ENCODE assay signal across 8 mouse cellular contexts in the genomic region with DNA sequence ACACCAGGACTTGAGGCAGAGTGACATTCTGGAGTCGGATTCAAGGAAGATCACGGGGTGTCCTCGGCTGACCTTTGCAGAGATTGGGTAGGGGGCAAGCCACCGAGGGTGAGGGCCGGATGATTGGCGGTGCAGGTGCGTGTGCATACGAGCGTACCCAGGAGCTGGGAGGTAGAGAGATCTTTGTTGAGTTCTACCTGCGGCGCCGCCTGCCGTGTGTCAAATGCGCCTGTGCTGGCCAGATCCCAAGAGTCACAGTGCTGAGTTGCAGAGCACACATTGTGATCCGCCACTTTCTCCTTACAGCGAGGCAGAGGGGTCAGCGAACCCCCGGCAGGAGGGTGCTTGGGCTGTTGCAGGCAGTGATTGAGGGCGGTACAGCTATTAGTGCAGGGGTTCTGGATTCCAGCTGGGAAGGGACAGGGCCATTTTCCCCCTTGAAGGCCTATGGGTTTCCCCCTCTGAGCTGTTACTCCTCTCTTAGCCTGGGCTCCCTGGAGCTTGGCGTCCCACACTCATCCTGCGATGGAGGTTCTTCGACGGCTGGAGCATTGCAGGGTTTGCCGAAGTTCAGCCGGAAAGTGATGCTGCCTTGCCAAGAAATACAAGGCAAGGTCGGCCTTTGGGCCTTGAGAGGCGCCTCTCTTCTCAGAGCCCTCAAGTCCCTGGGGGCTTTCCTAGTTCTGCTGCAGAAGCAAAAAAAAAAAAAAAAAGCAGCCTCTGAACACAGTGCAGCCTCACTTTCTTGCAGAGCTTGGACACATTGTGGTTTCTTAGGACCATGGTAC. TPM values are rescaled to one million over a fixed set of nuclear protein-coding genes. Genes with fewer than 3 reads are reported as not detected.
DNase-seq lines count a peak whose midpoint lies in the region; ATAC-seq and TF ChIP-seq lines count a peak whose summit lies in the region.

No protein-coding gene starts in this region.

- H3K4me1 ChIP-seq in heart, adult 2 months (ENCODE audit: control insufficient read depth, insufficient read depth, low read length): peaks cover 2% of the 10 kb centered on the region; the same call in 1 of the 2 replicates
- H3K4me1 ChIP-seq in kidney, adult 2 months (ENCODE audit: control insufficient read depth, insufficient read depth, low read length): peaks cover 12% of the 10 kb centered on the region; the same call in 1 of the 2 replicates
- H3K4me1 ChIP-seq in lung, adult 2 months (ENCODE audit: control insufficient read depth, insufficient read depth, low read length): peaks cover 4% of the 10 kb centered on the region; the same call in 1 of the 2 replicates

- H3K4me3 ChIP-seq in heart, adult 2 months: peak overlapping the region; percentile 83
- peak overlapping the region; percentile 69 for H3K4me3 ChIP-seq in kidney, adult 2 months (ENCODE audit: insufficient read depth, low read depth, low read length)
- peak overlapping the region; percentile 75 for H3K4me3 ChIP-seq in lung, adult 2 months (replicated peaks; ENCODE audit: extremely low read depth, low read depth, low read length)

- peak overlapping the region; percentile 59 for H3K27ac ChIP-seq in heart, adult 2 months
- H3K27ac ChIP-seq in kidney, adult 2 months (ENCODE audit: insufficient read depth, low read depth, low read length): peak overlapping the region; percentile 19

- WGBS in heart, adult 2 months: 9% methylated on average over 27 of the region's 27 CpGs
- 5% methylated on average over 27 of the region's 27 CpGs for WGBS in kidney, adult 2 months
- WGBS in lung, adult 2 months: 8% methylated on average over 27 of the region's 27 CpGs

- intact Hi-C loops in heart, adult 2 months (cut with DNase I): no loop called here

- H3K36me3 ChIP-seq in heart, adult 2 months (ENCODE audit: control insufficient read depth, insufficient read depth, low read length): no peaks in the 10 kb centered on the region
- no peaks in the 10 kb centered on the region for H3K36me3 ChIP-seq in kidney, adult 2 months (ENCODE audit: control insufficient read depth, insufficient read depth, low read length)

- ATAC-seq in megakaryocyte-erythroid progenitor cell, adult 5-6 weeks (replicated peaks; ENCODE audit: low FRiP score, low TSS enrichment, poor library complexity, severe bottlenecking): no peak

- 0 out of 2 replicates have a peak, but pooled peaks have one; percentile 6 for TF ChIP-seq CTCF in heart, adult 2 months (IDR thresholded peaks at IDR 0.05)
- no peak for TF ChIP-seq CTCF in kidney, adult 2 months (conservative IDR thresholded peaks at IDR 0.05; ENCODE audit: insufficient read depth, insufficient read length, low read depth, low read length)
- TF ChIP-seq CTCF in lung, adult 2 months (IDR thresholded peaks at IDR 0.05; ENCODE audit: insufficient read depth, low read length): no peak

- no peak for TF ChIP-seq POLR2A in heart, adult 2 months (IDR thresholded peaks at IDR 0.05; ENCODE audit: insufficient read depth, low read depth, low read length)
- no peak for TF ChIP-seq POLR2A in kidney, adult 2 months (IDR thresholded peaks at IDR 0.05; ENCODE audit: low read depth, low read length)
- no peak; the same call in 1 of the 2 replicates for TF ChIP-seq POLR2A in lung, adult 2 months (IDR thresholded peaks at IDR 0.05; ENCODE audit: borderline replicate concordance, extremely low read depth, low read depth, low read length)

- DNase-seq in right cerebral cortex, postnatal 10 days (ENCODE audit: low spot score in 2 of 2): peak; percentile 61 to 64
- no peak for DNase-seq in right cerebral cortex, postnatal 25 days
- DNase-seq in cerebellum, postnatal 14 days: peak; percentile 58 to 63
- DNase-seq in heart, adult 2 months: peak; percentile 50 to 55
- DNase-seq in kidney, adult 2 months: peak; percentile 87
- peak; percentile 68 for DNase-seq in lung, adult 2 months
- peak; percentile 38 for DNase-seq in ovary, postnatal 10 days (ENCODE audit: low spot score)

- TF ChIP-seq EP300 in heart, adult 2 months (IDR thresholded peaks at IDR 0.05; ENCODE audit: insufficient read depth, low read depth, low read length): no peak

- no peaks in the 10 kb centered on the region for H3K79me2 ChIP-seq in heart, adult 2 months (replicated peaks; ENCODE audit: control insufficient read depth, insufficient read depth, low read length)

- no peaks in the 10 kb centered on the region; the same call in 1 of the 2 replicates for H3K27me3 ChIP-seq in heart, adult 2 months (ENCODE audit: control insufficient read depth, insufficient read depth, low read length)
- H3K27me3 ChIP-seq in kidney, adult 2 months (replicated peaks; ENCODE audit: control insufficient read depth, insufficient read depth, low read length): no peaks in the 10 kb centered on the region

- peak overlapping the region; percentile 70 for H3K9ac ChIP-seq in heart, adult 2 months (ENCODE audit: low read depth, low read length)

RNA-seq across cellular contexts. Expression of a gene that starts 0.9 kb away (rescaled TPM):
- total RNA-seq in heart, adult 2 months (2021): 10 to 100 TPM; 18.8 to 20.2 TPM
- 9.0 and 17.6 TPM in 2 replicates for polyA plus RNA-seq in heart, adult 2 months (2012; rRNA removed)
- 17.0 and 18.8 TPM in 2 replicates for polyA plus RNA-seq in kidney, adult 2 months (2012; rRNA removed)
- polyA plus RNA-seq in lung, adult 2 months (2012; rRNA removed): 37.4 and 44.3 TPM in 2 replicates
- total RNA-seq in megakaryocyte-erythroid progenitor cell, adult 5-6 weeks (2014; fragmentation: Nextera tagmentation): 0.15 TPM in 1 of 2 replicates, not detected in the other
- 0.61 TPM in 1 of 2 replicates, not detected in the other for total RNA-seq in megakaryocyte-erythroid progenitor cell, adult 5-6 weeks (2017)
